Mouse (Mus musculus): ENCODE results near the gene Sdc3. TPM values are rescaled to one million over a fixed set of nuclear protein-coding genes. Genes with fewer than 3 reads are reported as not detected.

The Sdc3 gene
- polyA plus RNA-seq, 1 experiment from 2014 or later = 10.8 TPM

- Histone ChIP-seq H3K4me3 (ENCODE audit: low read depth, low read length) (no peak overlapping the region), H3K4me2 (replicated peaks; ENCODE audit: low read depth) (peak overlapping the region; percentile 30), H3K27me3 (replicated peaks; ENCODE audit: control insufficient read depth, insufficient read depth, low read length) (no peaks in the 10 kb centered on the region), H3K36me3 (ENCODE audit: control insufficient read depth, insufficient read depth) (no peaks in the 10 kb centered on the region), H3K9me3 (ENCODE audit: control insufficient read depth) (no peaks in the 10 kb centered on the region), H3K27ac (ENCODE audit: low read depth, low read length) (no peak overlapping the region), H3K4me1 (replicated peaks; ENCODE audit: control insufficient read depth, insufficient read depth, low read length) (no peaks in the 10 kb centered on the region), H3K9ac (ENCODE audit: low read depth, low read length) (no peak overlapping the region)
- no peak for ATAC-seq
- TF ChIP-seq CTCF (IDR thresholded peaks at IDR 0.05; ENCODE audit: low read depth) = no peak
- WGBS = 61% methylated on average over 10 of the region's 10 CpGs
Measured at GRCm38 (mm10) chr4:130801624-130802329, 9.4 kb downstream of the Sdc3 start.

GRCm38 (mm10) chr4:130803591-130803990 is 11.3 kb downstream of the Sdc3 start:
- WGBS = 87% methylated on average over 2 of the region's 2 CpGs
- no peak for ATAC-seq
- Histone ChIP-seq H3K9me3 (ENCODE audit: control insufficient read depth) (no peaks in the 10 kb centered on the region), H3K9ac (ENCODE audit: low read depth, low read length) (no peak overlapping the region), H3K27me3 (replicated peaks; ENCODE audit: control insufficient read depth, insufficient read depth, low read length) (no peaks in the 10 kb centered on the region), H3K36me3 (ENCODE audit: control insufficient read depth, insufficient read depth) (no peaks in the 10 kb centered on the region), H3K4me1 (replicated peaks; ENCODE audit: control insufficient read depth, insufficient read depth, low read length) (no peaks in the 10 kb centered on the region), H3K27ac (ENCODE audit: low read depth, low read length) (no peak overlapping the region), H3K4me3 (ENCODE audit: low read depth, low read length) (no peak overlapping the region), H3K4me2 (replicated peaks; ENCODE audit: low read depth) (no peak overlapping the region)
- no peak for TF ChIP-seq CTCF (IDR thresholded peaks at IDR 0.05; ENCODE audit: low read depth)

DNA sequence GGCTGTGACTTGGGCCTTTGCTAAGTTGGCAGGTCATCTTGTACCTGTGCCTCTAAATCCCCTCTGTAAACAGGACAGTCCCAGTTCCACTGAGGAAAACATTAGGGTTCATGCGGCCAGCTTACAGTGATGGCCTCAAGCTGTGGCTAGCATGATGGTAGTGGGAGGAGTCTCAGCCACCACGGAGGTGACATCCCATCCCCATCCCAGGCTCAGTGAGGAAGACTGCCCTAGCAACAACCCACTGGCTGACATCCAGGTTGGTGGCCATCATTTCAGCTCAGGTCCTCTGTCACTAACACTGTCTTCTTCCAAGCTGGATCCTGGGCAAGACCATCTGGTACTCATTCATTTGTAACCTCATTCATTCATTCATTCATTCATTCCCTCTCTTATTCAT is 12.0 kb downstream of the Sdc3 start:
- Histone ChIP-seq H3K4me3 (ENCODE audit: low read depth, low read length) (no peak overlapping the region), H3K9me3 (ENCODE audit: control insufficient read depth) (no peaks in the 10 kb centered on the region), H3K4me2 (replicated peaks; ENCODE audit: low read depth) (no peak overlapping the region), H3K27ac (ENCODE audit: low read depth, low read length) (no peak overlapping the region), H3K4me1 (replicated peaks; ENCODE audit: control insufficient read depth, insufficient read depth, low read length) (no peaks in the 10 kb centered on the region), H3K9ac (ENCODE audit: low read depth, low read length) (no peak overlapping the region), H3K36me3 (ENCODE audit: control insufficient read depth, insufficient read depth) (no peaks in the 10 kb centered on the region), H3K27me3 (replicated peaks; ENCODE audit: control insufficient read depth, insufficient read depth, low read length) (no peaks in the 10 kb centered on the region)
- no peak for ATAC-seq
- 48% methylated on average over 2 of the region's 2 CpGs for WGBS
- no peak for TF ChIP-seq CTCF (IDR thresholded peaks at IDR 0.05; ENCODE audit: low read depth)

GRCm38 (mm10) chr4:130804771-130805361 is 12.5 kb downstream of the Sdc3 start:
- no peak for ATAC-seq
- Histone ChIP-seq H3K9me3 (ENCODE audit: control insufficient read depth) (no peaks in the 10 kb centered on the region), H3K27ac (ENCODE audit: low read depth, low read length) (no peak overlapping the region), H3K9ac (ENCODE audit: low read depth, low read length) (no peak overlapping the region), H3K4me2 (replicated peaks; ENCODE audit: low read depth) (no peak overlapping the region), H3K4me1 (replicated peaks; ENCODE audit: control insufficient read depth, insufficient read depth, low read length) (no peaks in the 10 kb centered on the region), H3K27me3 (replicated peaks; ENCODE audit: control insufficient read depth, insufficient read depth, low read length) (no peaks in the 10 kb centered on the region), H3K36me3 (ENCODE audit: control insufficient read depth, insufficient read depth) (no peaks in the 10 kb centered on the region), H3K4me3 (ENCODE audit: low read depth, low read length) (no peak overlapping the region)
- no peak for TF ChIP-seq CTCF (IDR thresholded peaks at IDR 0.05; ENCODE audit: low read depth)
- 67% methylated on average over 7 of the region's 7 CpGs for WGBS

- no peak for TF ChIP-seq CTCF (IDR thresholded peaks at IDR 0.05; ENCODE audit: low read depth)
- Histone ChIP-seq H3K27me3 (replicated peaks; ENCODE audit: control insufficient read depth, insufficient read depth, low read length) (no peaks in the 10 kb centered on the region), H3K36me3 (ENCODE audit: control insufficient read depth, insufficient read depth) (no peaks in the 10 kb centered on the region), H3K4me2 (replicated peaks; ENCODE audit: low read depth) (no peak overlapping the region), H3K27ac (ENCODE audit: low read depth, low read length) (no peak overlapping the region), H3K9me3 (ENCODE audit: control insufficient read depth) (no peaks in the 10 kb centered on the region), H3K4me1 (replicated peaks; ENCODE audit: control insufficient read depth, insufficient read depth, low read length) (no peaks in the 10 kb centered on the region), H3K4me3 (ENCODE audit: low read depth, low read length) (no peak overlapping the region), H3K9ac (ENCODE audit: low read depth, low read length) (no peak overlapping the region)
- 71% methylated on average over 7 of the region's 7 CpGs for WGBS
- no peak for ATAC-seq
Measured at GRCm38 (mm10) chr4:130805746-130806145, 13.4 kb downstream of the Sdc3 start.

DNA sequence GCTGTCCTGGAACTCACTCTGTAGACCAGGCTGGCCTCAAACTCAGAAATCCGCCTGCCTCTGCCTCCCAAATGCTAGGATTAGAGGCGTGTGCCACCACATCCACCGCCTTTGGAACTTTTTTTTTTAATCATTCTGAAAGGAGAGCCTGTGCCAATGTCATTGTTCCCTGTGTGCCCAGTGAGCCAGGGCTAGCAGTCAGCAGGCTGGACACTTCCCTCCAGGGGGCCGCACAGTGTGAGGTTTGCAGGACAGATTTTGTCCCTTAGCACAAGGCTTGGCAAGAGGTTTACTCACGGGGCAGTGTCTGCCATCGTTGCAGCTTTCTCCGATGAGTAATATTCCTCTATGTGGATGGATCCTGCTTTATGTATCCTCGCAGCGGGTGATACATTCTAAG is 14.4 kb downstream of the Sdc3 start:
- Histone ChIP-seq H3K9me3 (ENCODE audit: control insufficient read depth) (no peaks in the 10 kb centered on the region), H3K27ac (ENCODE audit: low read depth, low read length) (no peak overlapping the region), H3K36me3 (ENCODE audit: control insufficient read depth, insufficient read depth) (no peaks in the 10 kb centered on the region), H3K4me3 (ENCODE audit: low read depth, low read length) (no peak overlapping the region), H3K4me1 (replicated peaks; ENCODE audit: control insufficient read depth, insufficient read depth, low read length) (no peaks in the 10 kb centered on the region), H3K27me3 (replicated peaks; ENCODE audit: control insufficient read depth, insufficient read depth, low read length) (no peaks in the 10 kb centered on the region), H3K9ac (ENCODE audit: low read depth, low read length) (no peak overlapping the region), H3K4me2 (replicated peaks; ENCODE audit: low read depth) (no peak overlapping the region)
- WGBS = 91% methylated on average over 9 of the region's 9 CpGs
- no peak for TF ChIP-seq CTCF (IDR thresholded peaks at IDR 0.05; ENCODE audit: low read depth)
- no peak for ATAC-seq
